24 mouse cellular contexts compared by ENCODE assay signal in the genomic region with DNA sequence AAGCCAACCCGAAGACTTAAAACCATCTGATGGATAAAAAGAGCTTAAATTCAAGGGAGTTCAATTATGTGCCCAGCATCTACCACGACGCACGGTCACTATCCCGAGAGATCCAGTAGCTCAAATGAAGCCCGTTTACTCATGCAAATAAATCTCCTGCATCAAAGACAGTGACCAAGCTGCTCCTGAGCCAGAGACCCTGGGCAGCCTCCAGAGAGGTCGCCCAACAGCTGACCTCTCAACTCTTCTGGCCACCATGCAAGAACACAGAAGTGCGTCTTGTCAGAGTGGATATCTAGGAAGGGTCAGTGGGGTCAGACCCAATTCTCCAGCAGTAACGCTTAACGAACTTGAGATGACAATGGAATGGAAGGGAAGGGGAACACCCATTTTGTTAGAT. TPM values are rescaled to one million over a fixed set of nuclear protein-coding genes. Genes with fewer than 3 reads are reported as not detected.
DNase-seq lines count a peak whose midpoint lies in the region.
"Had no signal": no experiment of that assay in that cellular context is flagged by ENCODE, and none has a peak within 500 bp of the region (broad histone marks: within the 10 kb centered on the region; RNA-seq: fewer than 3 reads in every experiment).

No protein-coding gene starts in this region.

- H3K4me1 ChIP-seq in heart, embryonic 10.5 days, result peaks cover 77% of the 10 kb centered on the region
- H3K4me1 ChIP-seq: forebrain, embryonic 13.5 days; forebrain, embryonic 15.5 days had no signal

- peak; percentile 58 for DNase-seq in adrenal gland, adult 2 months
- no peak for DNase-seq in adrenal gland, postnatal 14 days
- peak; percentile 24 for DNase-seq in gastrocnemius, adult 18-20 months (ENCODE audit: low spot score)
- DNase-seq in gastrocnemius, postnatal 4 days (ENCODE audit: low spot score in 2 of 2), result no peak
- no peak for DNase-seq in heart, embryonic 10.5 days (ENCODE audit: low spot score)
- no peak for DNase-seq in heart, adult 9 months (ENCODE audit: low spot score in 2 of 2)
- DNase-seq in kidney, postnatal 10 days, result peak; percentile 37
- DNase-seq in kidney, adult 9 months, result no peak
- DNase-seq: adrenal gland, postnatal 10 days; B cell, adult 2 months; cerebellum, adult 11-12 months; cerebellum, adult 2 months; cerebellum, adult 9-10 months; cerebellum, postnatal 10 days; cerebellum, postnatal 25 days; embryo, embryonic 11 days; forebrain, postnatal 0 days had no signal

- peaks cover 14% of the 10 kb centered on the region; the same call in 1 of the 2 replicates for H3K36me3 ChIP-seq in heart, embryonic 10.5 days
- H3K36me3 ChIP-seq: embryonic facial prominence, embryonic 10.5 days; embryonic facial prominence, embryonic 12.5 days; forebrain, embryonic 15.5 days; G1E had no signal

- 85% methylated on average over 10 of the region's 10 CpGs for WGBS in heart, embryonic 10.5 days

- no peak overlapping the region for H3K4me3 ChIP-seq in heart, embryonic 10.5 days
- H3K4me3 ChIP-seq: embryonic facial prominence, embryonic 10.5 days; embryonic facial prominence, embryonic 12.5 days; forebrain, embryonic 13.5 days; forebrain, embryonic 15.5 days had no signal

- H3K27me3 ChIP-seq in heart, embryonic 10.5 days (ENCODE audit: insufficient read depth, poor library complexity, severe bottlenecking), result no peaks in the 10 kb centered on the region
- H3K27me3 ChIP-seq: CH12.LX; embryonic facial prominence, embryonic 12.5 days; forebrain, embryonic 13.5 days; forebrain, embryonic 15.5 days; Patski had no signal

- H3K9me3 ChIP-seq in heart, embryonic 10.5 days, result no peaks in the 10 kb centered on the region
- H3K9me3 ChIP-seq: embryonic facial prominence, embryonic 10.5 days; embryonic facial prominence, embryonic 12.5 days; forebrain, embryonic 13.5 days; forebrain, embryonic 15.5 days; G1E had no signal

- 0 out of 2 replicates have a peak overlapping the region, but pooled peaks have one; percentile 29 for H3K27ac ChIP-seq in heart, embryonic 10.5 days
- H3K27ac ChIP-seq: embryonic facial prominence, embryonic 10.5 days; embryonic facial prominence, embryonic 12.5 days; forebrain, embryonic 13.5 days; forebrain, embryonic 15.5 days had no signal

RNA-seq across cellular contexts. Expression of gene Creb3l2, which starts 35.9 kb away (rescaled TPM):
- total RNA-seq in adrenal gland, adult 2 months (2021), result 10 to 100 TPM; 69.4 to 85.5 TPM
- polyA plus RNA-seq in adrenal gland, adult 2 months (2012; rRNA removed), result 36.9 and 48.4 TPM in 2 replicates
- 50.0 and 50.8 TPM in 2 replicates for total RNA-seq in adrenal gland, postnatal 14 days (2021)
- total RNA-seq in gastrocnemius, adult 18-20 months (2021), result 10 to 100 TPM; 11.9 to 13.2 TPM
- total RNA-seq in gastrocnemius, postnatal 4 days (2021), result 10 to 100 TPM; 35.6 to 37.4 TPM
- 33.5 and 36.3 TPM in 2 replicates for polyA plus RNA-seq in heart, embryonic 10.5 days (2016; fragmentation: Nextera tagmentation; extraction: Ambion mirVana)
- polyA plus RNA-seq: G1E had no signal

Comparison
In these comparisons a context has a peak if more than half of its experiments do, and no peak if none do; other contexts are left out.
1. DNase-seq: peak in adrenal gland, adult 2 months (single experiment), gastrocnemius, adult 18-20 months (single experiment) and kidney, postnatal 10 days (single experiment); none in adrenal gland, postnatal 14 days (single experiment), gastrocnemius, postnatal 4 days (0 of 2), heart, embryonic 10.5 days (single experiment), heart, adult 9 months (0 of 2) and kidney, adult 9 months (single experiment).